Mouse (Mus musculus): ENCODE data around the gene Fgf11.

Gene Fgf11

DNA sequence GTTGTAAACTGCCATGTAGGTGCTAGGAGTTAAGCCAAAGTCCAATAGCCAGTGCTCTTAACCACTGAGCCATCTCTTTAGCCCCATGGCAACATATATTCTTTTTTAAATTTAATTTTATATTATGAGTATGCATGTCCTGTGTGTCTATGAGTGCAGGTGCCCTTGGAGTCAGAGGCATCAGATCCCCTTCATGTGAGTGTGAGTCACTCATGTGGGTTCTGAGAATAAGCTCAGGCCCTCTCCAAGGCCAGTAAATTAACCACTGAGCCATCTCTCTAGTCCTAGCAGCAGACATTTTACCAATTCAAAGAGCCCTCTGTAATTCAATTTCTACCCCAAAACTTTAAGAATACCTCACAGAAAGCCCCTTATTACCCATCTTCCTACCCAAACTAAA, 49.0 kb downstream of the Fgf11 start:
- no peak for DNase-seq

DNA sequence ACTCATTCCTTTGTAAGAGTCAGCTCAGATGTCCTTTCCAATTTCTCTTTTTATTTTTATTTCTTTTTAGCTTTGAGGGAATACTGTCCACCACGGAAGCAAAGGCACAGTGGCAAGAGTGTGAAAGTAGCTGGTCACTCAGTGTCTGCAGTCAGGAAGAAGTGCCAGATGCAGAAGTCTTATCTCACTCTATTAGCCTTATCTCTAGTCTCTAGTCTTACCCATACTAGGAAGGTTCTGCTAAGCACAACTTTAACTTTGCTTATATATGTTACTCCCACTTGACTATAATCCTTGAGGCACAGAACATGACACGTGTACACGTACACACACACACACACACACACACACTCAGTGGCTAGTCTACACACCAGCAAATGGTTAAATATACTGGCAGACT, 50.0 kb downstream of the Fgf11 start:
- no peak for DNase-seq

Measured in cerebellum, postnatal 25 days (tissue).